Mouse (Mus musculus) thymus, postnatal 14 days (tissue): ENCODE data around the gene Sarm1.
A peak's percentile ranks its signal among the peaks of the same experiment; 100 is the strongest.

ENCODE experiments used
- DNase-seq: peaks from one replicate; pipeline ENCODE4 v3.0.0; 2021

Gene Sarm1

GRCm38 (mm10) chr11:78512025-78512957 is 14.7 kb upstream of the Sarm1 start, which contains the start of the genes Tmem199 and Poldip2:
Gene Tmem199, minus strand, starts transcription at chr11:78512172.
Gene Poldip2, plus strand, starts transcription at chr11:78512193.
- peak; percentile 93 for DNase-seq

GRCm38 (mm10) chr11:78509148-78509547 is 11.6 kb upstream of the Sarm1 start:
- peak; percentile 38 for DNase-seq

- no peak for DNase-seq
These were observed 7.9 kb upstream of the Sarm1 start for GRCm38 (mm10) chr11:78505430-78505829.

- no peak for DNase-seq
These were observed 5.5 kb upstream of the Sarm1 start, which contains the start of gene Sebox for GRCm38 (mm10) chr11:78502909-78503650. Gene Sebox, plus strand, starts transcription at chr11:78503447.

- no peak for DNase-seq
These were observed 4.0 kb upstream of the Sarm1 start for GRCm38 (mm10) chr11:78501529-78501928.

- no peak for DNase-seq
These were observed 3.2 kb upstream of the Sarm1 start for GRCm38 (mm10) chr11:78500623-78501202.

GRCm38 (mm10) chr11:78499543-78499942 is 2.0 kb upstream of the Sarm1 start:
- no peak for DNase-seq

- DNase-seq, result no peak
These were observed 1.4 kb upstream of the Sarm1 start, which contains the start of gene Vtn for GRCm38 (mm10) chr11:78499004-78499403. Gene Vtn, plus strand, starts transcription at chr11:78499091.

GRCm38 (mm10) chr11:78497071-78497541 is 448 bp downstream of the Sarm1 start:
- DNase-seq, result peak; percentile 40

- DNase-seq, result peak; percentile 35
These were observed 1.6 kb downstream of the Sarm1 start for GRCm38 (mm10) chr11:78495904-78496303.

GRCm38 (mm10) chr11:78490781-78491241 is 6.7 kb downstream of the Sarm1 start:
- peak; percentile 47 for DNase-seq

- peak; percentile 65 for DNase-seq
These were observed 9.4 kb downstream of the Sarm1 start for GRCm38 (mm10) chr11:78488168-78488567.

GRCm38 (mm10) chr11:78483639-78484038 is 13.9 kb downstream of the Sarm1 start:
- DNase-seq, result no peak

- DNase-seq, result no peak
These were observed 22.3 kb downstream of the Sarm1 start for GRCm38 (mm10) chr11:78475289-78475688.

- DNase-seq, result no peak
These were observed 26.0 kb downstream of the Sarm1 start for GRCm38 (mm10) chr11:78471326-78472103.

GRCm38 (mm10) chr11:78467932-78468331 is 29.6 kb downstream of the Sarm1 start:
- DNase-seq, result no peak

- no peak for DNase-seq
These were observed 30.0 kb downstream of the Sarm1 start for GRCm38 (mm10) chr11:78467515-78467914.

GRCm38 (mm10) chr11:78466242-78466912 is 31.2 kb downstream of the Sarm1 start:
- DNase-seq, result no peak

- peak; percentile 79 for DNase-seq
These were observed 31.9 kb downstream of the Sarm1 start, which contains the start of gene Slc46a1 for GRCm38 (mm10) chr11:78465568-78466180. Gene Slc46a1, plus strand, starts transcription at chr11:78465697.

GRCm38 (mm10) chr11:78465116-78465515 is 32.4 kb downstream of the Sarm1 start:
- DNase-seq, result no peak
